Mouse (Mus musculus): ENCODE measurements around the gene Stra6l. TPM values are rescaled to one million over a fixed set of nuclear protein-coding genes. Genes with fewer than 3 reads are reported as not detected.

Gene Stra6l
- polyA plus RNA-seq, 1 experiment from 2014 or later: 1.5 TPM

GRCm38 (mm10) chr4:45822781-45823575, 25.5 kb upstream of the Stra6l start:
- Histone ChIP-seq H3K4me3 (peak overlapping the region; percentile 87), H3K9ac (replicated peaks) (peak overlapping the region; percentile 95), H3K27me3 (no peaks in the 10 kb centered on the region), H3K9me3 (no peaks in the 10 kb centered on the region), H3K27ac (replicated peaks) (peak overlapping the region; percentile 99), H3K4me2 (replicated peaks) (peak overlapping the region; percentile 68), H3K4me1 (peaks cover 87% of the 10 kb centered on the region), H3K36me3 (peaks cover 13% of the 10 kb centered on the region; the same call in 1 of the 2 replicates)
- 6% methylated on average over 11 of the region's 11 CpGs for WGBS
- ATAC-seq (replicated peaks): peak; percentile 33; the same call in 1 of the 2 replicates

- H3K9me3 ChIP-seq: no peaks in the 10 kb centered on the region
- ATAC-seq (replicated peaks): peak; percentile 62
- H3K9ac ChIP-seq (replicated peaks): peak overlapping the region; percentile 95
- no peaks in the 10 kb centered on the region for H3K27me3 ChIP-seq
- H3K27ac ChIP-seq (replicated peaks): peak overlapping the region; percentile 99
- under 1% methylated on average over 10 of the region's 10 CpGs for WGBS
- H3K4me3 ChIP-seq: peak overlapping the region; percentile 87
- H3K36me3 ChIP-seq: peaks cover 13% of the 10 kb centered on the region; the same call in 1 of the 2 replicates
- peak overlapping the region; percentile 68 for H3K4me2 ChIP-seq (replicated peaks)
- H3K4me1 ChIP-seq: peaks cover 74% of the 10 kb centered on the region
Observed at GRCm38 (mm10) chr4:45824049-45824760, 24.3 kb upstream of the Stra6l start.

- peak overlapping the region; percentile 95 for H3K9ac ChIP-seq (replicated peaks)
- ATAC-seq (replicated peaks): no peak
- H3K27me3 ChIP-seq: no peaks in the 10 kb centered on the region
- H3K9me3 ChIP-seq: no peaks in the 10 kb centered on the region
- H3K4me2 ChIP-seq (replicated peaks): peak overlapping the region; percentile 68
- peaks cover 74% of the 10 kb centered on the region for H3K4me1 ChIP-seq
- 16% methylated on average over 14 of the region's 14 CpGs for WGBS
- H3K4me3 ChIP-seq: peak overlapping the region; percentile 87
- H3K27ac ChIP-seq (replicated peaks): peak overlapping the region; percentile 99
- peaks cover 13% of the 10 kb centered on the region; the same call in 1 of the 2 replicates for H3K36me3 ChIP-seq
Observed at GRCm38 (mm10) chr4:45824761-45825556, 23.5 kb upstream of the Stra6l start.

GRCm38 (mm10) chr4:45826275-45827040, 22.0 kb upstream of the Stra6l start, which contains the start of gene Igfbpl1:
Gene Igfbpl1 (minus strand): TSS chr4:45826923.
- under 1% methylated on average over 88 of the region's 91 CpGs for WGBS
- peak; percentile 60 for ATAC-seq (replicated peaks)
- Histone ChIP-seq H3K9ac (replicated peaks) (peak within 1 kb of the TSS; percentile 95), H3K27me3 (no peaks in the 10 kb centered on the region), H3K4me3 (peak within 1 kb of the TSS; percentile 87), H3K27ac (replicated peaks) (peak within 1 kb of the TSS; percentile 99), H3K36me3 (peaks cover 5% of the 10 kb centered on the region; the same call in 1 of the 2 replicates), H3K4me1 (peaks cover 75% of the 10 kb centered on the region), H3K9me3 (no peaks in the 10 kb centered on the region), H3K4me2 (replicated peaks) (peak within 1 kb of the TSS; percentile 68)

- WGBS: 7% methylated on average over 13 of the region's 13 CpGs
- Histone ChIP-seq H3K27me3 (no peaks in the 10 kb centered on the region), H3K4me1 (peaks cover 48% of the 10 kb centered on the region), H3K27ac (replicated peaks) (peak overlapping the region; percentile 80), H3K36me3 (no peaks in the 10 kb centered on the region), H3K4me3 (no peak overlapping the region), H3K9me3 (no peaks in the 10 kb centered on the region), H3K9ac (replicated peaks) (peak overlapping the region; percentile 34), H3K4me2 (replicated peaks) (no peak overlapping the region)
- peak; percentile 17; the same call in 1 of the 2 replicates for ATAC-seq (replicated peaks)
Observed at GRCm38 (mm10) chr4:45829907-45830759, 18.3 kb upstream of the Stra6l start.

- Histone ChIP-seq H3K27me3 (no peaks in the 10 kb centered on the region), H3K36me3 (no peaks in the 10 kb centered on the region), H3K9ac (replicated peaks) (no peak overlapping the region), H3K4me2 (replicated peaks) (no peak overlapping the region), H3K27ac (replicated peaks) (0 out of 2 replicates have a peak overlapping the region, but pooled peaks have one; percentile 38), H3K4me1 (peaks cover 38% of the 10 kb centered on the region), H3K9me3 (no peaks in the 10 kb centered on the region), H3K4me3 (no peak overlapping the region)
- 58% methylated on average over 7 of the region's 7 CpGs for WGBS
- ATAC-seq (replicated peaks): no peak
Observed at GRCm38 (mm10) chr4:45831996-45832395, 16.5 kb upstream of the Stra6l start.

- Histone ChIP-seq H3K4me2 (replicated peaks) (no peak overlapping the region), H3K36me3 (no peaks in the 10 kb centered on the region), H3K27ac (replicated peaks) (no peak overlapping the region), H3K27me3 (no peaks in the 10 kb centered on the region), H3K9me3 (no peaks in the 10 kb centered on the region), H3K4me1 (peaks cover 30% of the 10 kb centered on the region), H3K4me3 (no peak overlapping the region), H3K9ac (replicated peaks) (no peak overlapping the region)
- WGBS: 37% methylated on average over 5 of the region's 5 CpGs
- no peak for ATAC-seq (replicated peaks)
Observed at GRCm38 (mm10) chr4:45833461-45833860, 15.0 kb upstream of the Stra6l start.

- no peak overlapping the region for H3K4me2 ChIP-seq (replicated peaks)
- no peaks in the 10 kb centered on the region; the same call in 1 of the 2 replicates for H3K27me3 ChIP-seq
- H3K4me1 ChIP-seq: peaks cover 4% of the 10 kb centered on the region; the same call in 1 of the 2 replicates
- H3K4me3 ChIP-seq: no peak overlapping the region
- H3K9ac ChIP-seq (replicated peaks): no peak overlapping the region
- no peaks in the 10 kb centered on the region for H3K36me3 ChIP-seq
- WGBS: 41% methylated on average over 14 of the region's 14 CpGs
- no peak for ATAC-seq (replicated peaks)
- H3K9me3 ChIP-seq: no peaks in the 10 kb centered on the region
- no peak overlapping the region for H3K27ac ChIP-seq (replicated peaks)
Observed at GRCm38 (mm10) chr4:45844355-45844754, 4.1 kb upstream of the Stra6l start.

- Histone ChIP-seq H3K9me3 (no peaks in the 10 kb centered on the region), H3K9ac (replicated peaks) (no peak overlapping the region), H3K27ac (replicated peaks) (no peak overlapping the region), H3K4me1 (peaks cover 4% of the 10 kb centered on the region; the same call in 1 of the 2 replicates), H3K27me3 (no peaks in the 10 kb centered on the region; the same call in 1 of the 2 replicates), H3K4me3 (no peak overlapping the region), H3K4me2 (replicated peaks) (no peak overlapping the region), H3K36me3 (no peaks in the 10 kb centered on the region)
- WGBS: 89% methylated on average over 2 of the region's 2 CpGs
- ATAC-seq (replicated peaks): no peak
Observed at GRCm38 (mm10) chr4:45846263-45846662, 2.2 kb upstream of the Stra6l start.

- H3K4me2 ChIP-seq (replicated peaks): no peak overlapping the region
- no peak for ATAC-seq (replicated peaks)
- H3K27me3 ChIP-seq: no peaks in the 10 kb centered on the region; the same call in 1 of the 2 replicates
- H3K9ac ChIP-seq (replicated peaks): no peak overlapping the region
- no peaks in the 10 kb centered on the region for H3K36me3 ChIP-seq
- H3K4me1 ChIP-seq: peaks cover 4% of the 10 kb centered on the region; the same call in 1 of the 2 replicates
- H3K27ac ChIP-seq (replicated peaks): no peak overlapping the region
- H3K9me3 ChIP-seq: no peaks in the 10 kb centered on the region
- H3K4me3 ChIP-seq: no peak overlapping the region
- 45% methylated on average over 10 of the region's 10 CpGs for WGBS
Observed at GRCm38 (mm10) chr4:45848825-45849156, 327 bp downstream of the Stra6l start.
